Mouse (Mus musculus) forebrain, postnatal 0 days (tissue): ENCODE data around the gene Cyp3a11. TPM values are rescaled to one million over a fixed set of nuclear protein-coding genes. Genes with fewer than 3 reads are reported as not detected.
"Not testable (repeated sequence)": the region's sequence is repeated elsewhere in the genome, so short reads cannot be mapped to it uniquely, and the experiment has no call there.

ENCODE experiments used
- ATAC-seq: fragments of 200-750 bp; cut with Nextera tagmentation; 2 replicates; pipeline ENCODE4 v1.8.0; 2017; ENCODE audit warnings: mild to moderate bottlenecking, moderate library complexity
- DNase-seq: peaks from one replicate; pipeline ENCODE4 v3.0.0-alpha.2; 2015
- H3K27ac ChIP-seq: fragments of 300-500 bp; sonication (generic); 2 replicates; pipeline ENCODE4 v1.5.1; 2014; ENCODE audit warnings: low read depth, mild to moderate bottlenecking, antibody characterized with exemption, low read length, moderate library complexity, mixed read lengths
- H3K27me3 ChIP-seq: fragments of 300-500 bp; sonication (generic); 2 replicates; pipeline ENCODE4 v1.6.1; 2014; ENCODE audit warnings: mild to moderate bottlenecking, low read length, mixed read lengths; ENCODE audit not compliant: insufficient read depth
- H3K36me3 ChIP-seq: fragments of 300-500 bp; sonication (generic); 2 replicates; pipeline ENCODE4 v1.6.1; 2014; ENCODE audit warnings: mild to moderate bottlenecking, moderate library complexity; ENCODE audit not compliant: insufficient read depth
- H3K4me1 ChIP-seq: fragments of 300-500 bp; sonication (generic); 2 replicates; pipeline ENCODE4 v1.6.1; 2014; ENCODE audit warnings: antibody characterized with exemption; ENCODE audit not compliant: insufficient read depth
- H3K4me2 ChIP-seq: fragments of 300-500 bp; sonication (generic); 2 replicates; pipeline ENCODE4 v1.6.1; 2014; ENCODE audit warnings: low read depth, mild to moderate bottlenecking, moderate library complexity
- H3K4me3 ChIP-seq: fragments of 300-500 bp; sonication (generic); 2 replicates; pipeline ENCODE4 v1.5.1; 2014; ENCODE audit warnings: low read depth, low read length, mixed read lengths
- H3K9ac ChIP-seq: fragments of 300-500 bp; sonication (generic); 2 replicates; pipeline ENCODE4 v1.6.1; 2014; ENCODE audit warnings: mild to moderate bottlenecking
- H3K9me3 ChIP-seq: fragments of 300-500 bp; sonication (generic); 2 replicates; pipeline ENCODE4 v1.6.1; 2016; ENCODE audit warnings: low read length
- CTCF ChIP-seq: sonication (generic); IDR thresholded peaks from 2 replicates; pipeline ENCODE4 v1.5.1; 2016; ENCODE audit warnings: antibody characterized with exemption, control low read depth, low read depth
- WGBS: fragments of 180-500 bp; shearing (Covaris S2); extraction: QIAGEN DNeasy Blood & Tissue Kit; methylation state at CpG from one replicate; pipeline ENCODE4 v1.1.7; 2014; 5-methylcytosine and 5-hydroxymethylcytosine counted together
- polyA plus RNA-seq: library from polyadenylated mRNA; unstranded; fragments of >200 nt; fragmentation: Nextera tagmentation; extraction: Ambion mirVana; gene quantifications from 2 replicates; pipeline ENCODE4 v1.2.1, GENCODE M21; 2015
- total RNA-seq: library from RNA; depleted of rRNA; stranded (reverse); fragments of >200 nt; gene quantifications from 2 replicates; pipeline ENCODE4 v1.2.3, GENCODE M21; 2014; rRNA removed

Gene Cyp3a11
- total and polyA plus RNA-seq, 2 experiments from 2014 or later: not detected

- no peak for ATAC-seq
- 82% methylated on average over 1 of the region's 1 CpGs for WGBS
Measured at GRCm38 (mm10) chr5:145897271-145897670, 17.5 kb upstream of the Cyp3a11 start.

GRCm38 (mm10) chr5:145881207-145881606 is 1.4 kb upstream of the Cyp3a11 start:
- no peak for ATAC-seq
- TF ChIP-seq CTCF: no peak
- H3K27ac ChIP-seq: no peak overlapping the region
- no peaks in the 10 kb centered on the region for H3K36me3 ChIP-seq
- peaks cover 19% of the 10 kb centered on the region; the same call in 1 of the 2 replicates for H3K9me3 ChIP-seq
- no peaks in the 10 kb centered on the region for H3K27me3 ChIP-seq
- no peak for DNase-seq
- H3K4me2 ChIP-seq: no peak overlapping the region
- no peaks in the 10 kb centered on the region for H3K4me1 ChIP-seq
- H3K4me3 ChIP-seq: no peak overlapping the region
- H3K9ac ChIP-seq: no peak overlapping the region

More at GRCm38 (mm10) chr5:145897271-145897670, 17.5 kb upstream of the Cyp3a11 start:
- Histone ChIP-seq H3K36me3 (no peaks in the 10 kb centered on the region), H3K4me3 (no peak overlapping the region), H3K4me1 (no peaks in the 10 kb centered on the region), H3K27me3 (no peaks in the 10 kb centered on the region), H3K9me3 (peaks cover 8% of the 10 kb centered on the region; the same call in 1 of the 2 replicates), H3K4me2 (no peak overlapping the region), H3K9ac (no peak overlapping the region), H3K27ac (no peak overlapping the region)
- DNase-seq: no peak
- no peak for TF ChIP-seq CTCF

DNA sequence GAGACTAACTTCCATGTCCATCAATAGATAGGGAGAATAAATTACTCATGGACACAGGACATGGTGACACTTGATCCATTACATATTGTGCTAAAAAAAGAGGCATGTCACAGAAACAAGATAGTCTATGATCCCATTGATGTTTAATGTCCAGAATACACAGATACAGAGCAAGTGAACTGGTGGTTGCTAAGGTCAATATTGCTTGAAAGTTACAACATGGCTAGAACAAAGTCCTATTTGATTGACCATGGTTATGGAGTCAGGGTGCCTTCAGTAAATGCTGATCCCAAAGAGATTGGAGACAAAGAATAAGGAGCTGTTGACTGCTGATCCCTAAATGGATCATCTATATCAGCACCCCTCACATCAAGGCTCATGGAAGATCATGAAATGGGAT is 12.3 kb downstream of the Cyp3a11 start:
- not testable (repeated sequence) for H3K27me3 ChIP-seq, H3K4me2 ChIP-seq, H3K9ac ChIP-seq, H3K4me3 ChIP-seq, ATAC-seq, H3K36me3 ChIP-seq, DNase-seq, H3K27ac ChIP-seq, H3K4me1 ChIP-seq
- peaks cover 11% of the 10 kb centered on the region; the same call in 1 of the 2 replicates for H3K9me3 ChIP-seq

DNA sequence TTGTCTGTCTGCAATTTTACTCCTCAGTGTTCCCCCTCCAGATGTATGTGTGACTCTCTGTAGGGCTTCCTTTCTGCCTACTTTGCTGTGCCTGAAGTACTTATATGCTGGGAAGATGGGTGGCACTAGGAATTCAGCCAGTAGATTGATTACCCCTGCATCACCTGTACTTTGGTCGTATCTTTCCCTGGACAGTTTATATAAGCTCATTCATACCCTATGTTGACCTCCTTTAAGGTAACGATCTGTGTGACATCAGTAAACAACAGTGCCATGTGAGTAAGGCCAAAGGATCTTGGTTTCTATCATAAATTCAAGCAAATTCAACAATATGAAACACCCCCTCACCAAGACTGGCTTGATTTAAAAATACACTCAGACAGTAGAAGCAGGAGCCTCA is 74.0 kb downstream of the Cyp3a11 start, which contains the start of gene Cyp3a44:
Cyp3a44 (minus strand) TSS at position 79 of the 400 bp plus-strand sequence.
- 69% methylated on average over 2 of the region's 2 CpGs for WGBS
- not testable (repeated sequence) for ATAC-seq, H3K4me3 ChIP-seq, H3K4me1 ChIP-seq, H3K27ac ChIP-seq, H3K36me3 ChIP-seq, H3K9me3 ChIP-seq, H3K27me3 ChIP-seq, DNase-seq, H3K9ac ChIP-seq, H3K4me2 ChIP-seq

Other genes starting within 250 kb of the Cyp3a11 start
- gene Cyp3a41a, start 159.8 kb downstream of the Cyp3a11 start, total RNA-seq: not detected in 2 replicates
- gene Cyp3a41a, start 159.8 kb downstream of the Cyp3a11 start, polyA plus RNA-seq: not detected in 2 replicates
- not detected in 2 replicates for gene Cyp3a44, start 74.1 kb downstream of the Cyp3a11 start, total RNA-seq
- not detected in 2 replicates for gene Cyp3a44, start 74.1 kb downstream of the Cyp3a11 start, polyA plus RNA-seq
- gene Cyp3a25, start 129.7 kb upstream of the Cyp3a11 start, total RNA-seq: not detected in 2 replicates
- gene Cyp3a25, start 129.7 kb upstream of the Cyp3a11 start, polyA plus RNA-seq: not detected in 2 replicates
- not detected in 2 replicates for gene Cyp3a59, start 199.3 kb upstream of the Cyp3a11 start, total RNA-seq
- gene Cyp3a59, start 199.3 kb upstream of the Cyp3a11 start, polyA plus RNA-seq: not detected in 2 replicates